Mouse (Mus musculus) subcutaneous adipose tissue, adult 2 months (tissue): ENCODE data around the gene Dhx57. TPM values are rescaled to one million over a fixed set of nuclear protein-coding genes. Genes with fewer than 3 reads are reported as not detected.

ENCODE experiments used
- polyA plus RNA-seq: library from polyadenylated mRNA; depleted of rRNA; stranded (reverse); fragments of >200 nt; gene quantifications from 2 replicates; pipeline ENCODE4 v1.2.3, GENCODE M21; 2012; ENCODE audit warnings: low replicate concordance; rRNA removed

Gene Dhx57
- 7.9 and 13.7 TPM in 2 replicates for polyA plus RNA-seq

DNA sequence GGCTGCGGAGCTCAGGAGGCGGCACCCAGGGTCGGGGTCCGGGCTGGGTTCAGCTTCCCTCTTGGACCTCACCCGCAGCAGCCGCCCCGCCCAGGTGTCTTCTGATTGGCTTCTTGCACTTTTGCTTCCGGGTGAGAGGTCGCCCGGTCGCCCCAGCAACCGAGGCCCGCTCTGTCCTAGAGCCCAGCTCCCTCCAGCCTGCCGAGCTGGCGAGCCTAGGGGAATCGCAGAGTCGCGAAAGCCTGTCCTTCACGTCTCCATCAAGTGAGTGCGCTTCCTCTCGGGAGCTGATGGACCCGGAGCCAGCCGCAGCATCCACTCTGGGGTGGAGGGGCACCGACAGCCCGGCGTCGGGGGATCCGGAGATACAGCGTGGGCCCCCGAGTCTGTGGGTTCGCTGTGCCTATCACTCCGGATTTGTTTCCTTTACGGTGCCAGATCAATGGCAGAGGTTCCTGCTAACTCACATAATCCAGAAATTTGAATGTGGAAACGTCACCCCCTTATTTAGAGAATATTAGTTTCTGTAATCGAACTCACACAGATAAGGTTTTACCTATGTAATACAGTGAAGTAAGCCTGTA lies at the start of gene Dhx57, which contains the start of gene Morn2:
Gene Dhx57, minus strand, starts transcription at position 403 of the 584 bp plus-strand sequence.
Gene Morn2, plus strand, starts transcription at position 130 of the 584 bp plus-strand sequence.

DNA sequence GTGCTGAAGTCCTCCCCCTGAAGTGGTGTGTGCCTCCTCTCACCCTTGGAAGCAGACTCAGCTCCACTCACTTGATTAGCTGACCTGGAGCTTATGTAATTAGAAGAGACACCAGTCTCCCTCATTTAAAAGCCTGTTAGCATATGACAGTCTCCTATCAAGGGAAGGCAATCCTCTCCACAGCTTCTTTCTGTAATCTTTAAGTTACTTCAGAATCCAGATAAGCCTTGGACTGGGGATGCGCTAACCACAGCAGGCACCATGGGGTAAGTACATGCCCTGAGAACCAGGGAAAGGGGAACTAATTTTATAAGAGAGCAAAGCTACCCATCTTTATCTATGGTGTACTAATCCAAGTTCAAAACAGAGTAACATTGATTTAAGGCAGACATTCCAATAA lies 17.0 kb upstream of the Dhx57 start, which contains the start of gene Arhgef33:
Gene Arhgef33, plus strand, starts transcription at position 157 of the 400 bp plus-strand sequence.

GRCm38 (mm10) chr17:80224326-80225116 lies 65.8 kb downstream of the Dhx57 start, which contains the start of gene Gemin6:
Gene Gemin6 (plus strand): TSS chr17:80224441.

GRCm38 (mm10) chr17:80206671-80207581 lies 83.3 kb downstream of the Dhx57 start, which contains the start of the genes Srsf7 and Ttc39d:
Gene Srsf7 (minus strand): TSS chr17:80207307.
Gene Ttc39d (plus strand): TSS chr17:80207460.

Other genes with a start within 250 kb of the Dhx57 start
- 13.5 and 22.0 TPM in 2 replicates for gene Hnrnpll, start 228.1 kb downstream of the Dhx57 start, polyA plus RNA-seq
- 37.4 and 46.1 TPM in 2 replicates for gene Galm, start 163.0 kb downstream of the Dhx57 start, polyA plus RNA-seq
- gene Srsf7, start 83.2 kb downstream of the Dhx57 start, polyA plus RNA-seq, result 29.8 and 75.2 TPM in 2 replicates
- gene Ttc39d, start 83.0 kb downstream of the Dhx57 start, polyA plus RNA-seq, result 0.04 TPM in 1 of 2 replicates, not detected in the other
- gene Gemin6, start 66.0 kb downstream of the Dhx57 start, polyA plus RNA-seq, result 3.4 and 4.7 TPM in 2 replicates
- 4.3 and 7.4 TPM in 2 replicates for gene Morn2, start 273 bp downstream of the Dhx57 start, polyA plus RNA-seq
- gene Arhgef33, start 16.9 kb upstream of the Dhx57 start, polyA plus RNA-seq, result 0.23 and 0.81 TPM in 2 replicates
- gene Gm10190, start 83.1 kb upstream of the Dhx57 start, polyA plus RNA-seq, result not detected in 2 replicates
- gene Sos1, start 190.0 kb upstream of the Dhx57 start, polyA plus RNA-seq, result 3.8 and 4.6 TPM in 2 replicates